Mouse (Mus musculus): ENCODE results near the gene Gm28635.

- TF ChIP-seq CTCF (IDR thresholded peaks at IDR 0.05; ENCODE audit: borderline replicate concordance, control insufficient read depth, extremely low read depth, insufficient read depth, low read length, poor library complexity) (peak; percentile 46), POLR2A (IDR thresholded peaks at IDR 0.05; ENCODE audit: control insufficient read depth, extremely low read depth, insufficient read depth, low read length, poor library complexity) (peak; percentile 67)
Measured at GRCm38 (mm10) chr2:84714811-84715561, 37.1 kb upstream of the Gm28635 start, which contains the start of gene Zdhhc5.
